Mouse (Mus musculus) forelimb bud, embryonic 11.5 days (tissue): ENCODE results near the gene Zbtb37.

Source experiments
- DNase-seq: peaks from one replicate; pipeline ENCODE4 v3.0.0-alpha.2; 2012; ENCODE audit warnings: low read depth, low spot score

The Zbtb37 gene

GRCm38 (mm10) chr1:160978071-160978735, 56.4 kb downstream of the Zbtb37 start, which contains the start of gene Serpinc1:
Serpinc1 (plus strand) TSS chr1:160978585.
- DNase-seq = no peak

DNA sequence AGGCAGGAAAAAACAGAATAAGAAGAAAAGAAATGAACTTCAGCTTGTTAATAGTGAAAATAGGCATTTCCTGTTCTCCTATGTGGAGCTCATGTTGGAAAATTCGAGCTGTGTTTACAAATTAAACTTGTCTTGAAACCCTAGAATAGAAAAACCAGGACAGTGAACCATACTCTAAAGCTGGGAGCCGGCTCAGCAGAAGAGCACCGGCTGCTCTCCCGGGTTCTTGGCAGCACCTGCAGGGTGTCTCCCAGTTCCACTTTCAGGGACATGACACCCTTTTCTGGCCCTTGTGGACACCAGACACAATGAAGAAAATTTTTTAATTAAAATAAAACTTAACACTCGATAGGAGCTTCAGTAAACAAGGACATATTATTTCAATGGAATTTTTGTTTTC, 66.0 kb downstream of the Zbtb37 start:
- no peak for DNase-seq

- no peak for DNase-seq
These were observed 67.4 kb downstream of the Zbtb37 start for GRCm38 (mm10) chr1:160967268-160967667.

- DNase-seq = no peak
These were observed 71.5 kb downstream of the Zbtb37 start for GRCm38 (mm10) chr1:160963199-160963598.
